Mouse (Mus musculus): ENCODE measurements at regions not wholly inside any gene's neighbourhood (a gene's known extent, or its start where the extent isn't known, plus 50 kb on each side); places are given as distances from the start of the nearest gene placed in this dataset.

DNA sequence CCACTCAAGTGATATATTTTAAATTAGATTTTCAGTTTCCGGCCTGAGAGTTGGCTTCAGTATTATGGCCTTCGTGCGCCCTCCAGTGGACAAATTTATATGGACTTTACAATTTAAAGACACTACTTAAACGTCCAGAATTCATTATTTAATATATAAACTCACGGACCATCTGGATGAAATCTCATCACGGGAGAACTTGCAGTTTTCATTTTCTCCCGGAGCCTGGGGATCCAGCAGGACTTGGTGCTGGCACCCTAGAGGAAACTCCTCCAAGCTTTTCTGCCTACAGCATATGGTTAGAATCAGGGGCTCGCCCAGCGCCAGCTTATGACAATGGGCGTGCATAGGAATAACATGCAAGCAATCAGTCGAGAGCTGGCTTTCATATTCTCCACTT, 152.0 kb downstream of the Alx1 start:
- Histone ChIP-seq H3K4me3 (ENCODE audit: low read depth, low read length) (no peak overlapping the region), H3K27ac (ENCODE audit: low read depth, low read length) (no peak overlapping the region), H3K9me3 (ENCODE audit: control insufficient read depth, low read length) (no peaks in the 10 kb centered on the region), H3K36me3 (ENCODE audit: control insufficient read depth, insufficient read depth, low read length) (no peaks in the 10 kb centered on the region), H3K4me1 (replicated peaks; ENCODE audit: control insufficient read depth, insufficient read depth, low read length) (no peaks in the 10 kb centered on the region), H3K4me2 (replicated peaks; ENCODE audit: low read depth, low read length) (no peak overlapping the region), H3K9ac (ENCODE audit: low read depth, low read length) (no peak overlapping the region), H3K27me3 (ENCODE audit: control insufficient read depth, insufficient read depth, low read length) (no peaks in the 10 kb centered on the region)
- DNase-seq (ENCODE audit: low spot score) (peak; percentile 75), ATAC-seq (ENCODE audit: low FRiP score) (peak; percentile 57)
- 39% methylated on average over 11 of the region's 11 CpGs for whole genome bisulfite sequencing

- Histone ChIP-seq H3K4me3 (ENCODE audit: low read depth, low read length) (no peak overlapping the region), H3K27me3 (ENCODE audit: control insufficient read depth, insufficient read depth, low read length) (no peaks in the 10 kb centered on the region), H3K4me1 (replicated peaks; ENCODE audit: control insufficient read depth, insufficient read depth, low read length) (no peaks in the 10 kb centered on the region), H3K4me2 (replicated peaks; ENCODE audit: low read depth, low read length) (no peak overlapping the region), H3K9ac (ENCODE audit: low read depth, low read length) (no peak overlapping the region), H3K9me3 (ENCODE audit: control insufficient read depth, low read length) (no peaks in the 10 kb centered on the region), H3K27ac (ENCODE audit: low read depth, low read length) (no peak overlapping the region), H3K36me3 (ENCODE audit: control insufficient read depth, insufficient read depth, low read length) (no peaks in the 10 kb centered on the region)
- DNase-seq (ENCODE audit: low spot score) (no peak), ATAC-seq (ENCODE audit: low FRiP score) (no peak)
- 47% methylated on average over 3 of the region's 3 CpGs for WGBS
Measured at GRCm38 (mm10) chr10:102876946-102877345, 153.1 kb downstream of the Alx1 start.

DNA sequence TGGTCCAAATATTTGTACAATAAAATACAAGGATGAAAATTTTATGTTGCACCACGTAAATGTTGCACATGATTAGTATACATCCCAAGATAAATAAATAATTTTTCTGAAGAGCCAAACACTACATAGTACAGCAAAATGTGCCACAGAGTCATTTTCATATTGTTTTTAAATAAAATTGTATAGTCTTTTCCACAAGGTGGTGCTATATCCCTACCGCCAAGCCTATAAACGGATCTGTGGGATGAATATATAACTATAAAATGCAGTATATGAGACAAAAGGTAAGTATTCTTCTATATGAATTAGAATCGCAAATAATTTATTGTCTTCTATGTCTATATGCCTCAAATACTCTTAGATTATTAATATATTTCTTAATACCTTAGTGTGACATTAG, 163.1 kb downstream of the Alx1 start:
- ATAC-seq (ENCODE audit: low FRiP score): no peak

DNA sequence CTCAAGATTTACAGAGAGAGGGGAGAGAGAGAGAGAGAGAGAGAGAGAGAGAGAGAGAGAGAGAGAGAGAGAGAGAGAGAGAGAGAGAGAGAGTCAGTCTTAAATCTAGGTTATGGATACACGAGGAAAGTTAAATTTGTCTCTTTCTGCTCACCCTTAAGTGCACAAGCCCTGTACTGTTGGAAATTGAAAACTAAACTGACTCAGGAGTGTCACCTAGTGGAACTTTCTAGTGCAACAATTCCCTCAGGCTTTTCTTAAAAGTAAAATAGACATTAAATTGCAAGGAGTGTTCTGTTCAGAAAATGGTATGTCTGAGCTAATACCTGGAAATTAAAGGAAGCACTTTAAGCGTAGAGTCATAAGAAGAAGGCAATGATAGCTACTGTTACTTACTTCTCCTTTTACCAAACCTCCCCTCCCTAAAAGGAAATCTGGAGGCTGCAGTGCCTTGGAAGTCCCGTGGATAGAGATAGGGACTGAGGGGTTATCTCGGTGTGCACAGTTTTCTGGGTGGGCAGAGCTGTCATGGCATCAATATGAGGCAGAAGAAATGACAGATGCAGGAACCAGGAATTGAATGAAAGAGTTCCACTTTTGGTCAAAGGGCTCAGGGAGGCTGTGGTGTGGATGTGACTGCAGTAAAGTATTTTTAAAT, 193.3 kb downstream of the Alx1 start:
- H3K36me3 ChIP-seq (ENCODE audit: control insufficient read depth, insufficient read depth, low read length): no peaks in the 10 kb centered on the region
- H3K27me3 ChIP-seq (ENCODE audit: control insufficient read depth, insufficient read depth, low read length): no peaks in the 10 kb centered on the region
- DNase-seq (ENCODE audit: low spot score) (peak; percentile 50), ATAC-seq (ENCODE audit: low FRiP score) (peak; percentile 38; the same call in 1 of the 2 replicates)
- 65% methylated on average over 4 of the region's 4 CpGs for WGBS
- no peaks in the 10 kb centered on the region for H3K4me1 ChIP-seq (replicated peaks; ENCODE audit: control insufficient read depth, insufficient read depth, low read length)
- no peaks in the 10 kb centered on the region for H3K9me3 ChIP-seq (ENCODE audit: control insufficient read depth, low read length)
- H3K4me2 ChIP-seq (replicated peaks; ENCODE audit: low read depth, low read length): no peak overlapping the region
- H3K4me3 ChIP-seq (ENCODE audit: low read depth, low read length): no peak overlapping the region
- H3K27ac ChIP-seq (ENCODE audit: low read depth, low read length): no peak overlapping the region
- no peak overlapping the region for H3K9ac ChIP-seq (ENCODE audit: low read depth, low read length)

More for the DNA sequence above, 163.1 kb downstream of the Alx1 start:
- Histone ChIP-seq H3K27ac (ENCODE audit: low read depth, low read length) (no peak overlapping the region), H3K36me3 (ENCODE audit: control insufficient read depth, insufficient read depth, low read length) (no peaks in the 10 kb centered on the region), H3K27me3 (ENCODE audit: control insufficient read depth, insufficient read depth, low read length) (no peaks in the 10 kb centered on the region), H3K4me3 (ENCODE audit: low read depth, low read length) (no peak overlapping the region), H3K4me1 (replicated peaks; ENCODE audit: control insufficient read depth, insufficient read depth, low read length) (no peaks in the 10 kb centered on the region), H3K9me3 (ENCODE audit: control insufficient read depth, low read length) (no peaks in the 10 kb centered on the region), H3K4me2 (replicated peaks; ENCODE audit: low read depth, low read length) (no peak overlapping the region), H3K9ac (ENCODE audit: low read depth, low read length) (no peak overlapping the region)
- DNase-seq (ENCODE audit: low spot score): peak; percentile 7
- WGBS: 34% methylated on average over 4 of the region's 4 CpGs

- ATAC-seq (ENCODE audit: low FRiP score) (no peak), DNase-seq (ENCODE audit: low spot score) (peak; percentile 31)
- no peak overlapping the region for H3K9ac ChIP-seq (ENCODE audit: low read depth, low read length)
- no peaks in the 10 kb centered on the region for H3K4me1 ChIP-seq (replicated peaks; ENCODE audit: control insufficient read depth, insufficient read depth, low read length)
- no peak overlapping the region for H3K27ac ChIP-seq (ENCODE audit: low read depth, low read length)
- H3K4me2 ChIP-seq (replicated peaks; ENCODE audit: low read depth, low read length): no peak overlapping the region
- no peaks in the 10 kb centered on the region for H3K9me3 ChIP-seq (ENCODE audit: control insufficient read depth, low read length)
- H3K27me3 ChIP-seq (ENCODE audit: control insufficient read depth, insufficient read depth, low read length): no peaks in the 10 kb centered on the region
- H3K4me3 ChIP-seq (ENCODE audit: low read depth, low read length): no peak overlapping the region
- WGBS: 25% methylated on average over 1 of the region's 1 CpGs
- H3K36me3 ChIP-seq (ENCODE audit: control insufficient read depth, insufficient read depth, low read length): no peaks in the 10 kb centered on the region
Measured at GRCm38 (mm10) chr10:102835814-102836213, 194.2 kb downstream of the Alx1 start.

- 75% methylated on average over 3 of the region's 3 CpGs for whole genome bisulfite sequencing
- no peak overlapping the region for H3K4me3 ChIP-seq (ENCODE audit: low read depth, low read length)
Measured at GRCm38 (mm10) chr10:102829606-102830005, 200.4 kb downstream of the Alx1 start.

DNA sequence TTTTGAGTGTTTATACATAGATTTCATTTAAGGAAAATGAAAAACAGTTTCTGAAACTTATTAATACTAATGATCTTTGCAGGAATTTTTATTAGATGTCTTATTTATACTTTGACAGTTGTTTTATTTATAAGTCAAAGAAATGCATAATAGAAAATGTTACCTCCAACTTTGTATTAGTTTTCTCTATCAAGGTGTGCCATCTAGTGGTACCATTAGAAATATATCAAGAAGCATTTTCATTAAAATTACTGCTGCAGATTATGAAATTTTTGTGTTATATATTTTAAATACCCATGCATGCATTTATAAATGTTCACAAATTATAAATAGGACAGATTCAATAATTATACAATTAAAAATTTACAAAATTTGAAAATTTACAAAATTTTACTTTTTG, 206.6 kb downstream of the Alx1 start:
- H3K9ac ChIP-seq (ENCODE audit: low read depth, low read length): no peak overlapping the region
- H3K27ac ChIP-seq (ENCODE audit: low read depth, low read length): no peak overlapping the region
- H3K4me1 ChIP-seq (replicated peaks; ENCODE audit: control insufficient read depth, insufficient read depth, low read length): no peaks in the 10 kb centered on the region
- ATAC-seq (ENCODE audit: low FRiP score): no peak
- DNase-seq (ENCODE audit: low spot score): no peak
- no peak overlapping the region for H3K4me3 ChIP-seq (ENCODE audit: low read depth, low read length)
- H3K9me3 ChIP-seq (ENCODE audit: control insufficient read depth, low read length): no peaks in the 10 kb centered on the region
- H3K27me3 ChIP-seq (ENCODE audit: control insufficient read depth, insufficient read depth, low read length): no peaks in the 10 kb centered on the region
- H3K36me3 ChIP-seq (ENCODE audit: control insufficient read depth, insufficient read depth, low read length): no peaks in the 10 kb centered on the region
- no peak overlapping the region for H3K4me2 ChIP-seq (replicated peaks; ENCODE audit: low read depth, low read length)

More at GRCm38 (mm10) chr10:102829606-102830005, 200.4 kb downstream of the Alx1 start:
- no peak overlapping the region for H3K4me2 ChIP-seq (replicated peaks; ENCODE audit: low read depth, low read length)
- DNase-seq (ENCODE audit: low spot score) (no peak), ATAC-seq (ENCODE audit: low FRiP score) (no peak)
- no peak overlapping the region for H3K9ac ChIP-seq (ENCODE audit: low read depth, low read length)
- no peak overlapping the region for H3K27ac ChIP-seq (ENCODE audit: low read depth, low read length)
- H3K36me3 ChIP-seq (ENCODE audit: control insufficient read depth, insufficient read depth, low read length): no peaks in the 10 kb centered on the region
- no peaks in the 10 kb centered on the region for H3K27me3 ChIP-seq (ENCODE audit: control insufficient read depth, insufficient read depth, low read length)
- H3K4me1 ChIP-seq (replicated peaks; ENCODE audit: control insufficient read depth, insufficient read depth, low read length): no peaks in the 10 kb centered on the region
- no peaks in the 10 kb centered on the region for H3K9me3 ChIP-seq (ENCODE audit: control insufficient read depth, low read length)

GRCm38 (mm10) chr10:102801391-102801790, 228.6 kb downstream of the Alx1 start:
- Histone ChIP-seq H3K4me3 (ENCODE audit: low read depth, low read length) (no peak overlapping the region), H3K4me2 (replicated peaks; ENCODE audit: low read depth, low read length) (no peak overlapping the region), H3K9ac (ENCODE audit: low read depth, low read length) (no peak overlapping the region), H3K36me3 (ENCODE audit: control insufficient read depth, insufficient read depth, low read length) (no peaks in the 10 kb centered on the region), H3K4me1 (replicated peaks; ENCODE audit: control insufficient read depth, insufficient read depth, low read length) (no peaks in the 10 kb centered on the region), H3K27ac (ENCODE audit: low read depth, low read length) (no peak overlapping the region), H3K9me3 (ENCODE audit: control insufficient read depth, low read length) (no peaks in the 10 kb centered on the region), H3K27me3 (ENCODE audit: control insufficient read depth, insufficient read depth, low read length) (no peaks in the 10 kb centered on the region)
- WGBS: 85% methylated on average over 3 of the region's 3 CpGs
- DNase-seq (ENCODE audit: low spot score) (no peak), ATAC-seq (ENCODE audit: low FRiP score) (no peak)

DNA sequence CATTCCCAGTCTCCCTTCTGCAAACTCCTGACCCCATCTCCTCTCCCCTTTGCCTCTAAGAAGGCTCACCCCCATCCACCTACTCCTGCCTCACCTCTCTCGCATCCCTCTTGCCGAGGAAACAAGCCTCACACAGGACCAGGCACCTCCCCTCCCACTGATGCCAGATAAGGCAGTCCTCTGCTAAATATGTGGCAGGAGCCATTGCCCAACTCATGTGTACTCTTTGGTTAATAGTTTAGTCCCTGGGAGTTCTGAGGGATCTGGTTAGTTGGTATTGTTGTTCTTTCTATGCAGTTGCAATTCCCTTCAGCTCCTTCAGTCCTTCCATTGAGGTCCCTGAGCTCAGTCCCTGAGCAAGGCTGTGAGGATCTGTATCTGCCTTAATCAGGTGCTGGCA, 250.8 kb downstream of the Alx1 start:
- Histone ChIP-seq H3K27me3 (ENCODE audit: control insufficient read depth, insufficient read depth, low read length) (no peaks in the 10 kb centered on the region), H3K4me3 (ENCODE audit: low read depth, low read length) (no peak overlapping the region), H3K4me1 (replicated peaks; ENCODE audit: control insufficient read depth, insufficient read depth, low read length) (no peaks in the 10 kb centered on the region), H3K4me2 (replicated peaks; ENCODE audit: low read depth, low read length) (no peak overlapping the region), H3K36me3 (ENCODE audit: control insufficient read depth, insufficient read depth, low read length) (no peaks in the 10 kb centered on the region), H3K9ac (ENCODE audit: low read depth, low read length) (no peak overlapping the region), H3K9me3 (ENCODE audit: control insufficient read depth, low read length) (no peaks in the 10 kb centered on the region), H3K27ac (ENCODE audit: low read depth, low read length) (no peak overlapping the region)
- no peak for DNase-seq (ENCODE audit: low spot score)
- WGBS: 93% methylated on average over 2 of the region's 2 CpGs
- ATAC-seq (ENCODE audit: low FRiP score): no peak

All from hindbrain, embryonic 11.5 days (tissue).